Mouse (Mus musculus) brain, embryonic 14.5 days (tissue): Measurements from ENCODE around the gene Uck1.

Experiments
- CTCF ChIP-seq: fragments of 200-500 bp; IDR thresholded peaks from 2 replicates; pipeline ENCODE4 v1.5.1; 2012; ENCODE audit warnings: inconsistent platforms, mild to moderate bottlenecking, moderate library complexity, borderline replicate concordance; ENCODE audit not compliant: insufficient read depth, insufficient read length; ENCODE audit errors: extremely low read depth
- POLR2A ChIP-seq: fragments of 200-500 bp; IDR thresholded peaks from 2 replicates; pipeline ENCODE4 v1.6.1; 2012; ENCODE audit warnings: mild to moderate bottlenecking, inconsistent platforms, borderline replicate concordance; ENCODE audit not compliant: poor library complexity, insufficient read depth, insufficient read length, severe bottlenecking; ENCODE audit errors: extremely low read depth

GRCm38 (mm10) chr2:32207682-32208081, 52.3 kb downstream of the Uck1 start:
- TF ChIP-seq CTCF (no peak), POLR2A (no peak)
